Mouse (Mus musculus) forebrain, embryonic 15.5 days (tissue): ENCODE data around the gene Btbd35f11. TPM values are rescaled to one million over a fixed set of nuclear protein-coding genes. Genes with fewer than 3 reads are reported as not detected.
"Not testable (repeated sequence)": the region's sequence is repeated elsewhere in the genome, so short reads cannot be mapped to it uniquely, and the experiment has no call there.

Experiments used
- ATAC-seq: fragments of 200-750 bp; cut with Nextera tagmentation; replicated peaks from 2 replicates; pipeline ENCODE4 v1.8.0; 2017; ENCODE audit warnings: mild to moderate bottlenecking, moderate TSS enrichment, moderate library complexity
- H3K27ac ChIP-seq: fragments of 300-500 bp; sonication (generic); replicated peaks from 2 replicates; pipeline ENCODE4 v1.5.1; 2015; ENCODE audit warnings: mild to moderate bottlenecking, inconsistent platforms
- H3K27me3 ChIP-seq: fragments of 300-500 bp; sonication (generic); 2 replicates; pipeline ENCODE4 v1.6.1; 2015; ENCODE audit warnings: inconsistent platforms
- H3K36me3 ChIP-seq: fragments of 300-500 bp; sonication (generic); 2 replicates; pipeline ENCODE4 v1.6.1; 2015; ENCODE audit warnings: mild to moderate bottlenecking, inconsistent platforms
- H3K4me1 ChIP-seq: fragments of 300-500 bp; sonication (generic); 2 replicates; pipeline ENCODE4 v1.6.1; 2015; ENCODE audit warnings: inconsistent platforms
- H3K4me2 ChIP-seq: fragments of 300-500 bp; sonication (generic); replicated peaks from 2 replicates; pipeline ENCODE4 v1.6.1; 2015; ENCODE audit warnings: mild to moderate bottlenecking, inconsistent platforms
- H3K4me3 ChIP-seq: fragments of 300-500 bp; sonication (generic); 2 replicates; pipeline ENCODE4 v1.5.1; 2015; ENCODE audit warnings: mild to moderate bottlenecking, inconsistent platforms
- H3K9ac ChIP-seq: fragments of 300-500 bp; sonication (generic); replicated peaks from 2 replicates; pipeline ENCODE4 v1.6.1; 2015; ENCODE audit warnings: mild to moderate bottlenecking, inconsistent platforms
- H3K9me3 ChIP-seq: fragments of 300-500 bp; sonication (generic); 2 replicates; pipeline ENCODE4 v1.6.1; 2016; ENCODE audit warnings: inconsistent platforms
- WGBS: fragments of 180-500 bp; shearing (Covaris S2); methylation state at CpG from one replicate; pipeline ENCODE4 v1.1.7; 2015; ENCODE audit warnings: mixed read lengths; 5-methylcytosine and 5-hydroxymethylcytosine counted together
- polyA plus RNA-seq: library from polyadenylated mRNA; unstranded; fragments of >200 nt; fragmentation: Nextera tagmentation; extraction: Ambion mirVana; gene quantifications from 2 replicates; pipeline ENCODE4 v1.2.1, GENCODE M21; 2015

Btbd35f11 gene
- not detected in 2 replicates for polyA plus RNA-seq

DNA sequence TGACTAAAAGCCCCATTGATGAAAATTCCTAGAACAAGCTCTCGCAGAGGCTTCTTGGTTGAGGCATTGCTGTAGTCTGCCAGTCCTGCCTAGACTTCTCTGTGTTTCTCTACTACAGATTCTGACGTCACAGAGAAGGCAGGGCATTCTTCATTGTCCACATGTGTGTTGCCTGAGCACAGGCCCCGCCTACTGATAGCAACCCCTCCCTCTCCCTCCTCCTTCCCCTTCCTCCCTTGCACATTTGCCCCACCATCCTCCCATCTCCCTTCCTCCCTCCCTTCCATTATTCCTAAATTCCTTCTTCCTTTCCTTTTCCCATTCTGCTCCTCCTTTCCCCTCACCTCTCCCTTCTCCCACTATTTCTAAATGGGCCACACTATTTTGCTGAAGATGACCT lies at the start of gene Btbd35f11:
Gene Btbd35f11, minus strand, starts transcription at position 101 of the 400 bp plus-strand sequence.
- H3K9me3 ChIP-seq, H3K4me1 ChIP-seq, H3K36me3 ChIP-seq, ATAC-seq, H3K27ac ChIP-seq, H3K4me2 ChIP-seq, H3K27me3 ChIP-seq, H3K4me3 ChIP-seq, H3K9ac ChIP-seq: not testable (repeated sequence)
- WGBS = 18% methylated on average over 1 of the region's 3 CpGs

DNA sequence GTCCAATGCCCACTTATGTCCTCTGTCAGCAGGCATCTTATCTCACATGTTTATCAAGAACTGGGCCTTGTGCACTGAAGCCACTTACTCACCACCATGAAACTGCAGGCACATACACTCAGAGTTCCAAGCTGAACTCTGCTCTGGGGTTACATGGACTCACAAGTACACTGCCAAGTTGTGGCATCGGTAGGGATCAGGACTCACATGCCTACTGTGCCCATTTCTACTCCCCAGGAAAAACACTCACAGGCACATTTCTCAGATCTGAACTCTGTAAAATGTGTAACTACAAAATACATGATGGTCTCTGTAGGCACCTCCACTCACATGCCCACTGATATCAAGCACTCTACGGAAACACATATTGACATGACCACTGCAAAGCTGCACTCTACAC lies 33.5 kb downstream of the Btbd35f11 start:
- ATAC-seq, H3K4me2 ChIP-seq, H3K27me3 ChIP-seq, H3K27ac ChIP-seq, H3K36me3 ChIP-seq, H3K9ac ChIP-seq, H3K4me3 ChIP-seq, H3K4me1 ChIP-seq, H3K9me3 ChIP-seq: not testable (repeated sequence)
- 100% methylated on average over 1 of the region's 2 CpGs for WGBS

Other genes starting within 250 kb of the Btbd35f11 start
- gene Btbd35f24, start 247.9 kb downstream of the Btbd35f11 start, polyA plus RNA-seq = not detected in 2 replicates